ENCODE assay signal across 9 mouse cellular contexts in the genomic region with DNA sequence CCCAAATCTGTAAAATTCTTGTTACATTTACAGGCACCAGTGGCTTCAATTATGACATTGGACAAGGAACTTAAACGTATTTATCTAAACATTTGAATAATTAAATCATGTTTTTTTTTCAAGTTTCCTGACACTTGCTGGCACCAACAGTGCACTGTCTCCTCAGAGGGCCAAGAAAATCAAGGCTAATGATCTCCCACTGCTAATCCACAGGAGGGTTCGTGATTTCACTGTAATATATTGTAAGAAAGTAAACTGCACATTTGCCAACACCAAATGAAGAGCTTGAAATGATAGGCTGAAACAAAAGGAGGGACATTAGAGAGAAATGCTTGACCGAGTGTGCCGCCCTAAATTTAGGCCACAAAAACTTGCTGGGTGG.
DNase-seq lines count a peak whose midpoint lies in the region; ATAC-seq and TF ChIP-seq lines count a peak whose summit lies in the region.
"Had no signal": no experiment of that assay in that cellular context is flagged by ENCODE, and none has a peak within 500 bp of the region (broad histone marks: within the 10 kb centered on the region; RNA-seq: fewer than 3 reads in every experiment).

No protein-coding gene starts in this region.

- H3K4me2 ChIP-seq in heart, embryonic 14.5 days (ENCODE audit: low read length), result no peak overlapping the region
- no peak overlapping the region for H3K4me2 ChIP-seq in lung, embryonic 15.5 days
- no peak overlapping the region for H3K4me2 ChIP-seq in forebrain, postnatal 0 days (ENCODE audit: low read depth)
- H3K4me2 ChIP-seq in neural tube, embryonic 15.5 days, result no peak overlapping the region
- H3K4me2 ChIP-seq: limb, embryonic 15.5 days had no signal

- no peak for DNase-seq in heart, adult 18-20 months
- DNase-seq in lung, postnatal 4 days, result no peak
- no peak for DNase-seq in forebrain, postnatal 0 days
- no peak for DNase-seq in cerebellum, adult 11 months

- H3K27ac ChIP-seq in heart, embryonic 14.5 days (replicated peaks in 1 of 2; ENCODE audit: control insufficient read depth in 1 of 2, insufficient read depth in 1 of 2, low read depth in 2 of 2, low read length in 2 of 2), result peak overlapping the region; percentile 60 to 80
- peak overlapping the region; percentile 71 for H3K27ac ChIP-seq in lung, embryonic 15.5 days
- peak overlapping the region; percentile 79; the same call in 1 of the 2 replicates for H3K27ac ChIP-seq in forebrain, postnatal 0 days (ENCODE audit: low read depth, low read length)
- peak overlapping the region; percentile 30; the same call in 1 of the 2 replicates for H3K27ac ChIP-seq in neural tube, embryonic 15.5 days (replicated peaks)
- H3K27ac ChIP-seq: limb, embryonic 15.5 days had no signal

- peaks cover 10 to 29% of the 10 kb centered on the region in 2 experiments; a peak in 3 of 4 replicates for H3K4me1 ChIP-seq in heart, embryonic 14.5 days (ENCODE audit: control insufficient read depth in 2 of 2, insufficient read depth in 2 of 2, low read length in 2 of 2)
- peaks cover 19% of the 10 kb centered on the region for H3K4me1 ChIP-seq in lung, embryonic 15.5 days
- peaks cover 9% of the 10 kb centered on the region; the same call in 1 of the 2 replicates for H3K4me1 ChIP-seq in forebrain, postnatal 0 days (ENCODE audit: insufficient read depth)
- H3K4me1 ChIP-seq in neural tube, embryonic 15.5 days, result peaks cover 15% of the 10 kb centered on the region
- H3K4me1 ChIP-seq: megakaryocyte, embryonic 14.5 days had no signal

- no peaks in the 10 kb centered on the region for H3K9me3 ChIP-seq in heart, embryonic 14.5 days (ENCODE audit: control insufficient read depth, low read length)
- no peaks in the 10 kb centered on the region for H3K9me3 ChIP-seq in lung, embryonic 15.5 days
- no peaks in the 10 kb centered on the region for H3K9me3 ChIP-seq in forebrain, postnatal 0 days (ENCODE audit: low read length)
- no peaks in the 10 kb centered on the region for H3K9me3 ChIP-seq in neural tube, embryonic 15.5 days (replicated peaks)
- H3K9me3 ChIP-seq: limb, embryonic 15.5 days; megakaryocyte, embryonic 14.5 days had no signal

- H3K4me3 ChIP-seq in heart, embryonic 14.5 days (ENCODE audit: control insufficient read depth in 1 of 2, insufficient read depth in 1 of 2, low read depth in 1 of 2, low read length in 2 of 2), result no peak overlapping the region
- no peak overlapping the region for H3K4me3 ChIP-seq in lung, embryonic 15.5 days
- H3K4me3 ChIP-seq in forebrain, postnatal 0 days (ENCODE audit: low read depth, low read length), result no peak overlapping the region
- no peak overlapping the region for H3K4me3 ChIP-seq in neural tube, embryonic 15.5 days (replicated peaks)
- H3K4me3 ChIP-seq: limb, embryonic 15.5 days; megakaryocyte, embryonic 14.5 days had no signal

- H3K9ac ChIP-seq in heart, embryonic 14.5 days (ENCODE audit: low read length), result no peak overlapping the region
- no peak overlapping the region for H3K9ac ChIP-seq in lung, embryonic 15.5 days
- no peak overlapping the region for H3K9ac ChIP-seq in forebrain, postnatal 0 days
- no peak overlapping the region for H3K9ac ChIP-seq in neural tube, embryonic 15.5 days (replicated peaks)
- H3K9ac ChIP-seq: limb, embryonic 15.5 days had no signal

- WGBS in heart, embryonic 14.5 days, result 71% methylated on average over 4 of the region's 4 CpGs
- 48% methylated on average over 4 of the region's 4 CpGs for WGBS in lung, embryonic 15.5 days
- 41% methylated on average over 4 of the region's 4 CpGs for WGBS in forebrain, postnatal 0 days
- 51% methylated on average over 4 of the region's 4 CpGs for WGBS in neural tube, embryonic 15.5 days

- H3K27me3 ChIP-seq in heart, embryonic 14.5 days (ENCODE audit: control insufficient read depth, insufficient read depth, low read length), result no peaks in the 10 kb centered on the region
- no peaks in the 10 kb centered on the region for H3K27me3 ChIP-seq in lung, embryonic 15.5 days
- no peaks in the 10 kb centered on the region for H3K27me3 ChIP-seq in forebrain, postnatal 0 days (ENCODE audit: insufficient read depth, low read length)
- H3K27me3 ChIP-seq in neural tube, embryonic 15.5 days (replicated peaks), result no peaks in the 10 kb centered on the region
- H3K27me3 ChIP-seq: limb, embryonic 15.5 days; megakaryocyte, embryonic 14.5 days had no signal

- H3K36me3 ChIP-seq in heart, embryonic 14.5 days (ENCODE audit: control insufficient read depth, insufficient read depth, low read length), result no peaks in the 10 kb centered on the region
- no peaks in the 10 kb centered on the region for H3K36me3 ChIP-seq in lung, embryonic 15.5 days
- no peaks in the 10 kb centered on the region for H3K36me3 ChIP-seq in forebrain, postnatal 0 days (ENCODE audit: insufficient read depth)
- H3K36me3 ChIP-seq in neural tube, embryonic 15.5 days, result no peaks in the 10 kb centered on the region
- H3K36me3 ChIP-seq: limb, embryonic 15.5 days had no signal

- ATAC-seq in heart, embryonic 14.5 days (ENCODE audit: insufficient number of reproducible peaks, insufficient read depth, low FRiP score, low read depth), result no peak
- no peak for ATAC-seq in lung, embryonic 15.5 days (ENCODE audit: borderline replicate concordance, extremely low read depth, low FRiP score, low TSS enrichment)
- no peak for ATAC-seq in forebrain, postnatal 0 days
- ATAC-seq in neural tube, embryonic 15.5 days (ENCODE audit: low FRiP score), result peak; percentile 50; the same call in 1 of the 2 replicates

- TF ChIP-seq CTCF in forebrain, postnatal 0 days (IDR thresholded peaks at IDR 0.05; ENCODE audit: low read depth), result no peak
